18 mouse cellular contexts compared by ENCODE assay signal in the genomic region with DNA sequence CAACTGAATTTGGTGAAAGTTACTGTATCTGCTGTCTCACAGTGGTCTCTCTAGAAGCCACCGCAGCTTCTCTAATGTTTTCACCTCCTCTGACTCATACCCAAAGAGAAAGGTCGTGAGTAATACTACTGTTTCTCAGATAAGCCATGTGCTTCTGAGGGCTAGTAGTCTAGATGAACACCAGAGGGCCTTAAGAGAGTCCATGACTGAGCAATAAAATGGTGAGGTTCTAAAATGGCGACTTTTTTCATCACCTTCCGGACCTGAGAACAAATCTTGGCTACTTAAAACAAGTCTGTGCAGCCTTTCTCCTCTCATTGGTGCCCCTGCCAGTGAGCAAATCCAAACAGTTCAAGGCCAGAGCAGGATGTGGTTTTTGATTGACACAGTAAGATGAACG. TPM values are rescaled to one million over a fixed set of nuclear protein-coding genes. Genes with fewer than 3 reads are reported as not detected.
DNase-seq lines count a peak whose midpoint lies in the region; ATAC-seq and TF ChIP-seq lines count a peak whose summit lies in the region.
"Had no signal": no experiment of that assay in that cellular context is flagged by ENCODE, and none has a peak within 500 bp of the region (broad histone marks: within the 10 kb centered on the region; RNA-seq: fewer than 3 reads in every experiment).

No protein-coding gene starts in this region.

- no peak for TF ChIP-seq POLR2A in kidney, adult 2 months (IDR thresholded peaks at IDR 0.05; ENCODE audit: low read depth, low read length)

- WGBS in kidney, adult 2 months: 82% methylated on average over 5 of the region's 5 CpGs

- ATAC-seq in granulocyte monocyte progenitor cell, adult 5-6 weeks (replicated peaks; ENCODE audit: poor library complexity, severe bottlenecking): peak; percentile 68
- ATAC-seq: hindbrain, embryonic 16.5 days had no signal

- DNase-seq in lung, postnatal 36 days: peak; percentile 33
- DNase-seq in lung, postnatal 14 days: no peak
- peak; percentile 79 for DNase-seq in natural killer cell, adult 2 months (ENCODE audit: low spot score in 2 of 2)
- peak; percentile 49 to 61 for DNase-seq in thymus, postnatal 36 days
- no peak for DNase-seq in kidney, postnatal 36 days
- no peak for DNase-seq in kidney, adult 2 months
- DNase-seq in ovary, adult 18-20 months (ENCODE audit: low spot score): no peak
- DNase-seq: adrenal gland, postnatal 36 days; heart, adult 11 months had no signal

- no peaks in the 10 kb centered on the region for H3K27me3 ChIP-seq in kidney, adult 2 months (replicated peaks; ENCODE audit: control insufficient read depth, insufficient read depth, low read length)
- H3K27me3 ChIP-seq: limb, embryonic 12.5 days; midbrain, embryonic 12.5 days had no signal

- H3K4me3 ChIP-seq in kidney, adult 2 months (ENCODE audit: insufficient read depth, low read depth, low read length): no peak overlapping the region
- H3K4me3 ChIP-seq: erythroblast, embryonic 14.5 days; limb, embryonic 12.5 days; midbrain, embryonic 12.5 days had no signal

- no peak for TF ChIP-seq CTCF in kidney, adult 2 months (conservative IDR thresholded peaks at IDR 0.05; ENCODE audit: insufficient read depth, insufficient read length, low read depth, low read length)

- H3K4me1 ChIP-seq in kidney, adult 2 months (ENCODE audit: control insufficient read depth, insufficient read depth, low read length): no peaks in the 10 kb centered on the region
- H3K4me1 ChIP-seq: limb, embryonic 12.5 days; midbrain, embryonic 12.5 days had no signal

- H3K36me3 ChIP-seq in kidney, adult 2 months (ENCODE audit: control insufficient read depth, insufficient read depth, low read length): no peaks in the 10 kb centered on the region
- H3K36me3 ChIP-seq: G1E; limb, embryonic 12.5 days; midbrain, embryonic 12.5 days had no signal

- no peak overlapping the region for H3K27ac ChIP-seq in kidney, adult 2 months (ENCODE audit: insufficient read depth, low read depth, low read length)
- H3K27ac ChIP-seq: limb, embryonic 12.5 days; midbrain, embryonic 12.5 days had no signal

RNA-seq across cellular contexts. Expression of a gene that starts 1.4 kb away (rescaled TPM):
- total RNA-seq in granulocyte monocyte progenitor cell, adult 5-6 weeks (2014; fragmentation: Nextera tagmentation): 4.2 and 4.6 TPM in 2 replicates
- total RNA-seq in granulocyte monocyte progenitor cell, adult 5-6 weeks (2017): 9.5 and 14.1 TPM in 2 replicates
- polyA plus RNA-seq in kidney, adult 2 months (2012; rRNA removed): 0.10 and 0.50 TPM in 2 replicates
- total RNA-seq: adrenal gland, postnatal 36 days; layer of hippocampus, adult 8-10 months had no signal
- polyA plus RNA-seq: cortical plate, adult 2 months; erythroblast, embryonic 14.5 days; G1E; hindbrain, embryonic 16.5 days; limb, embryonic 12.5 days; midbrain, embryonic 12.5 days; stomach, embryonic 14.5 days had no signal

RNA-seq across cellular contexts. Expression of a gene that starts 2.1 kb away (rescaled TPM):
- 231 and 260 TPM in 2 replicates for total RNA-seq in granulocyte monocyte progenitor cell, adult 5-6 weeks (2014; fragmentation: Nextera tagmentation)
- total RNA-seq in granulocyte monocyte progenitor cell, adult 5-6 weeks (2017): 296 and 376 TPM in 2 replicates
- 0.45 and 1.6 TPM in 2 replicates for polyA plus RNA-seq in kidney, adult 2 months (2012; rRNA removed)
- polyA plus RNA-seq: erythroblast, embryonic 14.5 days; G1E had no signal

RNA-seq across cellular contexts. Expression of a gene that starts 45.3 kb away (rescaled TPM):
- not detected in 2 replicates for total RNA-seq in granulocyte monocyte progenitor cell, adult 5-6 weeks (2014; fragmentation: Nextera tagmentation)
- not detected in 2 replicates for total RNA-seq in granulocyte monocyte progenitor cell, adult 5-6 weeks (2017)
- not detected in 2 replicates for polyA plus RNA-seq in kidney, adult 2 months (2012; rRNA removed)
- polyA plus RNA-seq: cortical plate, adult 2 months; erythroblast, embryonic 14.5 days; G1E; hindbrain, embryonic 16.5 days; limb, embryonic 12.5 days; midbrain, embryonic 12.5 days; stomach, embryonic 14.5 days had no signal

Comparison
In these comparisons a context has a peak if more than half of its experiments do, and no peak if none do; other contexts are left out.
1. DNase-seq: peak in lung, postnatal 36 days (single experiment), natural killer cell, adult 2 months (2 of 2) and thymus, postnatal 36 days (2 of 2); none in lung, postnatal 14 days (single experiment), kidney, postnatal 36 days (0 of 2), kidney, adult 2 months (single experiment) and ovary, adult 18-20 months (single experiment).